Mouse (Mus musculus): Measurements from ENCODE around the gene Mcoln3.
A peak's percentile ranks its signal among the peaks of the same experiment; 100 is the strongest.

Mcoln3 gene

GRCm38 (mm10) chr3:146117258-146117996 lies at the start of gene Mcoln3:
Gene Mcoln3, plus strand, starts transcription at chr3:146117450.
- no peak for DNase-seq (ENCODE audit: low spot score)

DNA sequence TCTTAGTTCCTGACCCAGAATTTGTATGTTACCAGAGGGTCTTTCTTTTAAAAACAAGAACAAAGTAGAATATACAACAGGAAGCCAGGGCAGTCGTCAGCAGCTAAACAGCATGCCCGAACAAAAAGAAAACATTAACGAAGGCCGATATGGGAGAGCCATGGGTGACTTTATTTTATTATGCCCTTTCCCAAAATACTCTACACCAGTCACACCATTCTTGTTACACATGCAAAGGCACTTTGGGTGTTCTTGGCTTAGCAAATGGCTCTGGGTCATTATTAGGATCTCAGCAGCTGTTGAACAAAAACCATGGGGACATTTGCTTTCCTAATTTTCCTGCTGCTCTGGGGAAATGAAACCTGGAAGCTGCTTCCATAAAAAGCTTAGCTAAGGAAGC lies 48.0 kb upstream of the Mcoln3 start:
- no peak for DNase-seq (ENCODE audit: low spot score)

GRCm38 (mm10) chr3:146072780-146073179 lies 44.5 kb upstream of the Mcoln3 start:
- DNase-seq (ENCODE audit: low spot score): peak; percentile 15

- no peak for DNase-seq (ENCODE audit: low spot score)
Observed at GRCm38 (mm10) chr3:146080241-146080640, 37.0 kb upstream of the Mcoln3 start.

- DNase-seq (ENCODE audit: low spot score): no peak
Observed at GRCm38 (mm10) chr3:146090988-146091657, 26.1 kb upstream of the Mcoln3 start.

- DNase-seq (ENCODE audit: low spot score): no peak
Observed at GRCm38 (mm10) chr3:146095066-146095465, 22.2 kb upstream of the Mcoln3 start.

- no peak for DNase-seq (ENCODE audit: low spot score)
Observed at GRCm38 (mm10) chr3:146096986-146097385, 20.3 kb upstream of the Mcoln3 start.

DNA sequence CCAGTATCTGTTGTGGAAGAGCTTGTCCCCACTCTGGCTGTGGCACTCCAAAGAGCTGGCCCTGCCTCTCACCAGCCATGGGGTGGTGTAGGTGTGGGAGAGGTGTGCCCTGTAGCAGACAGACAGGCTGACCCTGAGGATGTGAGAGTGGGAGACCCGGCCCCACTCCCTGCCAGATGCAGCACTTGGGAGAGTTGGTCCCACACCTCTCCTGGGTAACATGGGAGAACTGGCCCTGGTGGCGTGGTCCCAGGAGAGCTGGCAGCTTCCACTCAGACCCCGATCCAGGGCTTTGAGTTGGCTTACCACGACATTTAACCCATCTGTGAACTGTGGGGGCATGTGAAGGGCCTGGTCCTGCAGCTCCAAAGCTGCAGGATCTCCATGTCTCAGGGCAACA lies 19.4 kb upstream of the Mcoln3 start:
- DNase-seq (ENCODE audit: low spot score): no peak

DNA sequence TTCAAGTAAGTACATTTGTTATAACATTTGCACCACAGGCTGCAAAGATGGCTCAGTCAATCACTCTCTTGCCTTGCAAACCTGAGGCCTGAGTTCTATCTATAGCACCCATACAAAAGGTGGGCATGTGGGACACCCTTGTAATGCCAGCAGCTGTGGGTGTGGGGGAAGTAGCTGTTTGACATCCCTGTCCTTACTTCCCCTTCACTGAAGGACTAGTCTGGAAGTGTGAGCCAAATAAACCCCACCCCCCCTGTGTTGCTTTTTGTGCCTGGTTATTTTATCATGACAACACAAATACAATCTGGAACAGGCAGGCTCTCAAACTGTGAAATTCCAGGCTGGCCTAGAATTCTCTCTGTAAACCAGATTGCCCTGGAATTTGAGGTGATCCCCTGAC lies 17.3 kb upstream of the Mcoln3 start:
- no peak for DNase-seq (ENCODE audit: low spot score)

DNA sequence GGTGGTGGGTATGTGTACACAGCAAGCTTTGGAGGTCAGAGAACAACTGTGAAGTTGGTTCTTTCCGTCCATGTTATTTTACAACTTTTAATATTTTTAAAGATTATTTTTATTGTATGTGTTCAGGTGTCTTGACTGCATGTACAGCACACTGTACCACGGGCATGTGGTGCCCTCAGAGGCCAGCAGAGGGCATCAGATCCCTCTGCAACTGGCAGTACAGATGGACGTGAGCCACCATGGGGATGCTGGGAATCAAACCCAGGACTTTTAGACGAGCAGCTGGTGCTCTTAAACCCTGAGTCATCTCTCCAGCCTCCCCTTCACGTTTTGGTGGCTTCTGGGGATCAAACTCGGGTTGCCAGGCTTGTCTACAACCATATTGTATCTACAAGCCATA lies 15.2 kb upstream of the Mcoln3 start:
- no peak for DNase-seq (ENCODE audit: low spot score)

DNA sequence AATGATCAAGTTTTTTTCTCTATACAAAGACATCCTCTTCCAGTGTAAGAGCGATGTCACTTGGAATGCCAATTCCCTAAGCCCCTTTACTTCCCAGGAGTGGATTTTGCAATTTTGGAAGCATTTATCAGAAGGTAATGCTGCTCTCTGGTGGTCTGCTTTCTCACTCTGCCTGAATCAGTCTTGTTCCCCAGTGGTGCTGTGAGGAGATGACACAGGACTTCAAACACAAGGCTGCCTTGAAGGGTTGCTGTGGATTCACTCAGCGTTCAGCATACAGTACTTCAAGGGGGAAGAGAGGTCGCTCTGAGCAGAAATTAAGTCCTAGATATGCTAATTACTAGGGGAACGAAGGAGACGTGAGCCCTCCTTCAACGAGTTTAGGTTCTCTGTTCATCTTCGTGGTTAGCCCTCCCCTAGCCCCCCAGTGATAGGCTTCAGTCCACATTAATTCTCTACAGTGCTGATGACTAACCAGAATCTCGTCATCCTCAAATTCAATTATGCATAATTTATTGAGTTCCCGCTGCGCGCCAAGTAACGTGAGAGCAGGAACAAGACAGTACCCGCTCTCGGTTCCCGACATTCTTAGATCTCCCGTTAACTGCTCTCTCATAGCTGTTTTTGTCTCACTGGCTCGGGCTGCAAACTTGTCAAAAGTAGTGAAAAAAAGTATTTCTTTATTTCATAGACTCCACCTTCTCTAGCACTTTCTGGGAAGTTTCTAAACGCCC lies 10.0 kb upstream of the Mcoln3 start:
- DNase-seq (ENCODE audit: low spot score): no peak

GRCm38 (mm10) chr3:146107921-146108571 lies 9.2 kb upstream of the Mcoln3 start, which contains the start of gene Wdr63:
Gene Wdr63, minus strand, starts transcription at chr3:146108130.
- DNase-seq (ENCODE audit: low spot score): peak; percentile 50

- DNase-seq (ENCODE audit: low spot score): no peak
Observed at GRCm38 (mm10) chr3:146108945-146109344, 8.3 kb upstream of the Mcoln3 start.

- no peak for DNase-seq (ENCODE audit: low spot score)
Observed at GRCm38 (mm10) chr3:146110358-146110757, 6.9 kb upstream of the Mcoln3 start.

GRCm38 (mm10) chr3:146110916-146111315 lies 6.3 kb upstream of the Mcoln3 start:
- DNase-seq (ENCODE audit: low spot score): no peak

GRCm38 (mm10) chr3:146117997-146118457 lies 777 bp downstream of the Mcoln3 start:
- DNase-seq (ENCODE audit: low spot score): no peak

- no peak for DNase-seq (ENCODE audit: low spot score)
Observed at GRCm38 (mm10) chr3:146121310-146122124, 4.3 kb downstream of the Mcoln3 start.

DNA sequence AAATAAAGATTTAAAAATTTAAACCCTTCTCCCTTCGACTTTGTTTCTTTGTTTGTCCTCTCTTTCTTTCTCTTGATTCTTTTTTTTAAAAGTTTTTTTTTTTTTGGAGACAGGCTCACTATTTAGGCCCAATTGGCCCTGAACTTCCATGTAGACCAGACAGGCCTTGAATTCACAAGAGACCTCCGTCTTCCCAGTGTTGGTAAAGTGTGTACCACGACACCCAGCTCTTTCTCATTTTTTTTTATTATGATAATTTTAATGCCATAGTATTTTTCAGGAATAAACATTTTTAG lies 4.8 kb downstream of the Mcoln3 start:
- no peak for DNase-seq (ENCODE audit: low spot score)

DNA sequence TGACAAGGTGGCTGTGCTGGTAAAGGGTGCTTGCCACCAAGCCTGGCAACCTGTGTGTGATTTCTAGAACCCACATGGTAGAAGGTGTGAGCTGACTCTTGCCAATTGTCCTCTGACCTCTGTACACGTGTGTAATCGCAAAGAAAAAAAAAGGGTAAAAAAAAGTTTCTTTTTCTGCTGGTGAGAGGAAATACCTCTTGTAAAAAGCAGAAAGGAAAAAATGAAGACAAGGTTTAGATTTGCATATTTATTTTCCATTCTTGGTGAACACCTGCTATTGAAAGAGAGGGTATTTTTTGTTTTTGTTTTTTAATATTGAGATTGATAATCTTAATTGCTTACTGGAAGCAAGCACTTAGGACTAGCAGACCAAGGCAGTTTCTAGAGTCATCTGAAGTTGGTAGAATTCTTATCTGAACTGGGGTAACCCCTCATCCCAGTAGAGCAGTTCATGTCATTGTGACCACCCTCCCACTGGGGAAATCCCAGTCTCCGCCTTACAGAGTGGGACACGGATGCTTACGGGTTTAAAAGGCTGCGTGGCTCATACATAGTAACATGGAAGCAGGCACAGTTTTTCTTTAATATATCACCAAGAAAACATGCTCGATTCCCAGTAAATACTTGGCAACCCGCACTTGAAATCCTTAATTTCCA lies 5.7 kb downstream of the Mcoln3 start:
- DNase-seq (ENCODE audit: low spot score): no peak

DNA sequence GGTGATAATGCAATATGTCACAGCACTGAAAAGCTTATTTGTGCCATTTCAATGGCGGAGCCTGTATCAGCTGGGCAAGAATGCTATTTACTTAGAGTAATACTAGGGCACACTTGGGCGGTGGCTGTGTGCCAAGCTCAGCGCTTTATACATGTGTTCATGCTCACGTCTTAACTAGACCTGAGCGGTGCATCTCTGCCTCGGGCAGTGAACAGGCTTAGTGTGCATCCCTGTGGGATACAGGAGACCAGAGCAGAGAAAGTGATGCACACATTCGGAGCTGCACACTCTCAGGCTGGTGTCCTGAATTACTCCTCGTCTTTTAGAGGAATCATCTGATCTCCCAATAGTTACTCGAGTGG lies 6.2 kb downstream of the Mcoln3 start:
- DNase-seq (ENCODE audit: low spot score): no peak

GRCm38 (mm10) chr3:146127205-146127604 lies 10.0 kb downstream of the Mcoln3 start:
- peak; percentile 32 for DNase-seq (ENCODE audit: low spot score)

Measured in c-Kit-positive CD71-positive TER-119-positive erythroid progenitor cells, embryonic 14.5 days (primary cell).